Mouse (Mus musculus) liver, embryonic 15.5 days (tissue): Measurements from ENCODE around the gene Trim44. TPM values are rescaled to one million over a fixed set of nuclear protein-coding genes. Genes with fewer than 3 reads are reported as not detected.

ENCODE experiments used
- ATAC-seq: fragments of 200-750 bp; cut with Nextera tagmentation; 2 replicates; pipeline ENCODE4 v1.8.0; 2017; ENCODE audit warnings: moderate number of reproducible peaks, mild to moderate bottlenecking, moderate library complexity; ENCODE audit not compliant: insufficient read depth
- H3K27ac ChIP-seq: fragments of 300-500 bp; sonication (generic); replicated peaks from 2 replicates; pipeline ENCODE4 v1.5.1; 2015; ENCODE audit warnings: mild to moderate bottlenecking, inconsistent platforms
- H3K27me3 ChIP-seq: fragments of 300-500 bp; sonication (generic); 2 replicates; pipeline ENCODE4 v1.6.1; 2015; ENCODE audit warnings: mild to moderate bottlenecking, inconsistent platforms
- H3K36me3 ChIP-seq: fragments of 300-500 bp; sonication (generic); replicated peaks from 2 replicates; pipeline ENCODE4 v1.6.1; 2015; ENCODE audit warnings: moderate library complexity, mild to moderate bottlenecking, inconsistent platforms
- H3K4me1 ChIP-seq: fragments of 300-500 bp; sonication (generic); replicated peaks from 2 replicates; pipeline ENCODE4 v1.6.1; 2015; ENCODE audit warnings: inconsistent platforms
- H3K4me2 ChIP-seq: fragments of 300-500 bp; sonication (generic); 2 replicates; pipeline ENCODE4 v1.6.1; 2015; ENCODE audit warnings: moderate library complexity, mild to moderate bottlenecking, inconsistent platforms
- H3K4me3 ChIP-seq: fragments of 300-500 bp; sonication (generic); replicated peaks from 2 replicates; pipeline ENCODE4 v1.5.1; 2015; ENCODE audit warnings: mild to moderate bottlenecking, inconsistent platforms
- H3K9ac ChIP-seq: fragments of 300-500 bp; sonication (generic); 2 replicates; pipeline ENCODE4 v1.6.1; 2015; ENCODE audit warnings: moderate library complexity, mild to moderate bottlenecking, inconsistent platforms
- H3K9me3 ChIP-seq: fragments of 300-500 bp; sonication (generic); replicated peaks from 2 replicates; pipeline ENCODE4 v1.6.1; 2016; ENCODE audit warnings: inconsistent platforms
- WGBS: fragments of 180-500 bp; shearing (Covaris S2); methylation state at CpG from one replicate; pipeline ENCODE4 v1.1.7; 2015; ENCODE audit warnings: mixed read lengths; ENCODE audit not compliant: insufficient replicate concordance; 5-methylcytosine and 5-hydroxymethylcytosine counted together
- polyA plus RNA-seq: library from polyadenylated mRNA; unstranded; fragments of >200 nt; fragmentation: Nextera tagmentation; extraction: Ambion mirVana; gene quantifications from 2 replicates; pipeline ENCODE4 v1.2.1, GENCODE M21; 2015

Gene Trim44
- polyA plus RNA-seq, 1 experiment from 2014 or later: 6.2 TPM

DNA sequence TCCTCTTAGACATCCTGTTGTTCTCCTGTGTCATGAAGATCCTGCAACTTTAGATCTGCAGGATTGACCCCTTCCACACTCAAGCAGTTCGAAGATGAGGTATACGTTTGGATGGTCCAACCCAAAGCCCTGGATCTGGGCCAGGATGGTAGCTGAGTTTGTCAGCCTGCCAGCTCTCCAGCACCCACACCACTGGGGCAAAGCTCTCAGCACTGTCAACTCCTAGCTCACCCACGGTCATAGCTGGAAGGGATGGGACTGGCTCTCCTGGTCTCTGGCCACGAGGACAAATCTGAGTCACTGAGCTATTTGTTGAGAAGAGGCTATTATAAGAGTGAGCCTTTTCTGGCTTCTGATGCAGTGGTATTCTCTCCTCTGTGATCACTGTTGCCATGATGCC lies 155.0 kb downstream of the Trim44 start:
- Histone ChIP-seq H3K4me1 (no peaks in the 10 kb centered on the region), H3K4me3 (no peak overlapping the region), H3K27me3 (peaks cover 7% of the 10 kb centered on the region), H3K36me3 (no peaks in the 10 kb centered on the region), H3K9ac (no peak overlapping the region), H3K27ac (no peak overlapping the region), H3K4me2 (no peak overlapping the region), H3K9me3 (no peaks in the 10 kb centered on the region)
- 50% methylated on average over 4 of the region's 4 CpGs for WGBS
- ATAC-seq: no peak

Other genes starting within 250 kb of the Trim44 start
- gene Ldlrad3, start 221.4 kb downstream of the Trim44 start, polyA plus RNA-seq: 4.8 and 5.7 TPM in 2 replicates
- 0.37 and 0.43 TPM in 2 replicates for gene Fjx1, start 44.7 kb upstream of the Trim44 start, polyA plus RNA-seq
- 7.1 and 8.6 TPM in 2 replicates for gene Pamr1, start 142.2 kb upstream of the Trim44 start, polyA plus RNA-seq